Mouse (Mus musculus): ENCODE measurements around the gene Tulp1. TPM values are rescaled to one million over a fixed set of nuclear protein-coding genes. Genes with fewer than 3 reads are reported as not detected.
"Not testable (repeated sequence)": the region's sequence is repeated elsewhere in the genome, so short reads cannot be mapped to it uniquely, and the experiment has no call there.

Gene Tulp1
- 3.5 and 4.0 TPM in 2 replicates for polyA plus RNA-seq (2016; fragmentation: Nextera tagmentation; extraction: Ambion mirVana)

DNA sequence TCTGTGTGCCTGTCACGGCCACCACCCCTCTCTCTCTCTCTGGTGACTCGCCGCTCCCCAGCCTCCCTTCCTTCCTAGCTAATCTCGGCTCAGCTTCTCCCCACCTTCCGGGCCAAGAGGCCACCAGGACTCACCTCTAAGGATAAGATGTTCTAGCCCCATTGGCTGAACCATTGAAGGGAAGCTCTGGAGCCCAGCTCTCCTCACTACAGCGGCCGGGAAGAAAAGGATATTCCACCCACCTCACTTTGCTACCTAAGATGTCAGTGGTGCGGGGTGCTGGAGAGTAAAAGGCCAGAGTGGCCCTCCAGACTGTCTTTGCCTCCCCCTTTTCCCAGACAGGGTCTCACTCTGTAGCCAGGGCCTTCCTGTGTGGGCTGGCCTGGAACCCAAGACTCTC, at the start of gene Tulp1:
Tulp1 (minus strand) TSS at position 101 of the 400 bp plus-strand sequence.
- H3K27ac ChIP-seq, result no peak within 1 kb of the TSS
- peak within 1 kb of the TSS; percentile 46 for H3K4me2 ChIP-seq
- ATAC-seq (ENCODE audit: low FRiP score), result no peak
- no peaks in the 10 kb centered on the region for H3K36me3 ChIP-seq (replicated peaks)
- peak within 1 kb of the TSS; percentile 24 for H3K4me3 ChIP-seq (replicated peaks)
- peaks cover 28% of the 10 kb centered on the region for H3K4me1 ChIP-seq
- 20% methylated on average over 8 of the region's 8 CpGs for WGBS
- H3K27me3 ChIP-seq, result peaks cover 60% of the 10 kb centered on the region
- no peak within 1 kb of the TSS for H3K9ac ChIP-seq
- no peaks in the 10 kb centered on the region for H3K9me3 ChIP-seq

DNA sequence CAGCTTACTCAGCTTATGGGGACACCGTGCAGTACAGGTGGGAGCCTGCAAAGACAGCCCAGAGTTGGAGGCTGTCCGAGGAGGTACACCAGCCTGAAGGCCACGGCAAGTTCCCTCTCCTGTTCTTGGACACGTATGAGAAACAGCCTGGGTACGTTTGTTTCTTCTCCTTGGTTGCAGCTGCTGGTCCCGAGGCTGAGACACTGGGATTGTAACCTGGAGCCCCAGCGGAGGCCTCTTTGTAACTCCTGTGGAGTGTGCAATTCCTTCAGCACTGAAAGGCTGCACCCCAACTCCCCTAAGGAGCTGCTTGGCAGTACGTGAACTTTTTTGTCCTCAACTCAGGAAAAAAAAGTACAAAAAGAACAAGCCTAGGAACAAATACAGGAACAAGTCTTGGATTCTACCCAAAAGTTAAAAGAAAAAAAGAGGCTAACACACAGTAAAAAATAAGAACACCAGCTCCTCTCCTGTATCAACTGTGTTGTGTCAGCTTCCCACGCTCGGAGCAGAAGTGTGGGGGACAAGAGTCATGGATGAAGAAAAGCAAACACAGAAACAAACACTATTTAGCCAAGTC, 46.4 kb upstream of the Tulp1 start:
- no peaks in the 10 kb centered on the region for H3K9me3 ChIP-seq
- WGBS, result 86% methylated on average over 10 of the region's 10 CpGs
- no peak overlapping the region for H3K27ac ChIP-seq
- no peak overlapping the region for H3K4me3 ChIP-seq (replicated peaks)
- H3K4me2 ChIP-seq, result no peak overlapping the region
- H3K9ac ChIP-seq, result no peak overlapping the region
- H3K36me3 ChIP-seq (replicated peaks), result peaks cover 38% of the 10 kb centered on the region
- no peaks in the 10 kb centered on the region for H3K27me3 ChIP-seq
- no peak for ATAC-seq (ENCODE audit: low FRiP score)
- H3K4me1 ChIP-seq, result no peaks in the 10 kb centered on the region

DNA sequence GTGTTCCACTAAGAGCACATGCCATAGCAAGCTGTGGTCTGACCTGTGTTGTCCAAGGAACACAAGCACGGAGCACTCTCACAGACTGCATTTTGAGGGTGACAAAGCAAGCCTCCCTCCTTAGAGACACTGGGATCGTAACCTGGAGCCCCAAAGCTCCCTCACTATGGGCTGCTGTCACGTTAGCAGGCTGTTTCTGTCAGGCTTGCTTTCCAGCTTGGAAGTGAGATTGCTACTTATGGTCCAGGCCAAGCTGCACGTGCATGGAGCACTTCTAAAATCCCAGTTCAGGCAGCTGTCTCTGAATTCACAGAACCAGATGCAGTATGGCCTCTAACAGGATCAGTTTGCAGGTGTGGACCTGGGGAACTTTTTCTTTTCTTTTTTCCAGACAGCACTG, 45.7 kb upstream of the Tulp1 start:
- Histone ChIP-seq H3K27me3 (no peaks in the 10 kb centered on the region), H3K27ac (no peak overlapping the region), H3K9me3 (no peaks in the 10 kb centered on the region), H3K36me3 (replicated peaks) (peaks cover 39% of the 10 kb centered on the region), H3K4me3 (replicated peaks) (no peak overlapping the region), H3K4me1 (no peaks in the 10 kb centered on the region), H3K4me2 (no peak overlapping the region), H3K9ac (no peak overlapping the region)
- WGBS, result 88% methylated on average over 4 of the region's 4 CpGs
- ATAC-seq (ENCODE audit: low FRiP score), result no peak

DNA sequence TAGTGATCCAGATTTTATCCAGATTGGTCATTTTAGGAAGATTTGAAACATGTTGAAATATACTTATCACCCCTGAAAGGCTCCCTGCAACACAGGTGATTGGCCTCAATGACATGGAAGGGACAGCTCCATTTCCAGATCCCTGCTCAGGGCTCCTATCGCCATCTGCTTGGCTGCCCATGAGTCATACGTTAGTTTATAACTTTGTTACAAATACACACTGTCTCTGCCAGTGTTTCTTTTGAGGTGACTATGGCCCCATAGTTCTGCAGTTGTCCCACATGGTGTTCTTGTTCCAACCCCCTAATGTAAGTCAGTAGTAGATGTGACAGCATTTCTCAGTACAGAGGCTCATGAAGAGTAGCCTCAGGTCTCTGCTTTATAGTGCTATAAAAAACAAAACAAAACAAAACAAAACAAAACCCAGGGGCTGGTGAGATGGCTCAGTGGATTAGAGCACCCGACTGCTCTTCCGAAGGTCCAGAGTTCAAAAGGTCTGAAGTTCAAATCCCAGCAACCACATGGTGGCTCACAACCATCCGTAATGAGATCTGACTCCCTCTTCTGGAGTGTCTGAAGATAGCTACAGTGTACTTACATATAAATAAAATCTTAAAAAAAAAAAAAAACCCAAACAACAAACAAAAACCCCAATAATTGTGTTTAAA, 43.4 kb upstream of the Tulp1 start:
- WGBS, result 87% methylated on average over 5 of the region's 5 CpGs

DNA sequence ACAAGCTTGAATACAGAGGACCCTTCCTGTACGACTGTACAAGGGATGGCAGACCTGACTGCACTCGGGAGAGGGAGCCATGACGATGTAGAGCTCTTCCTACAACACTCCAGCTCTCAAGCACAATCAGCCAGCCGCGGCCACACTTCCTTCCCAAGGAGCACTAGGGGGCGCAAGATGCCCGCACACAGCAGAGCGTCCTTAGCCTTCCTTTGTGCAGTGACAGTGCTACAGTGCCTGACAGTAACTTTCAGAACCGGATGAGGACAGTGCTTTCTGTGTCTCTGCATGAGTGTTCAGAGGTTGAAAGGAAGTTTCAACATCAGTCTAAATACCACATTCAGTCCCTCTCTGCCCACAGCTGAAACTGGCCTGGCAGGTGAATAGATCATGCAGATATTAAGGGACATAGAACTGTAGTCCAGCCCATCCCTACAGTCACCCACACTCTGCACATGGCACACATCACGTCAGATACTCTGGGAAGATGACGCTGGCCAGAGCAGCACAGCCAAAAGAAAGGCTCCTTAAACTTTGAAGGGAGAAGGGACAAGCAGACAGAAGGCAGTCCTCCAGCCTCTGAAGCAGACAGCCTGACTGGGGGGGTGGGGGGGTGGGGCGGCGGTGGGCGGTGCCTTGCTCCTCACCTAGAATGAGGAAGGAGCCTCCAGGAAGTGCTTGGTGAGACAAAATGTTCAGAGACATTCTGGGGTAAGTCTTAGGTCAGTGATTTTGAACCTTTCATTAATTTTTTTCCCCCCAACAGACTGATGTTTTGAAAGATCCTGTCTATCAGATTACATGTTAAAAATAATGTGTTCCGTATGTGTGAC, 42.6 kb upstream of the Tulp1 start:
- no peak overlapping the region for H3K27ac ChIP-seq

More for the DNA sequence above, 43.4 kb upstream of the Tulp1 start:
- Histone ChIP-seq H3K27ac (no peak overlapping the region), H3K9me3 (no peaks in the 10 kb centered on the region), H3K27me3 (no peaks in the 10 kb centered on the region), H3K9ac (no peak overlapping the region), H3K4me3 (replicated peaks) (no peak overlapping the region), H3K4me2 (no peak overlapping the region), H3K36me3 (replicated peaks) (peaks cover 40% of the 10 kb centered on the region), H3K4me1 (no peaks in the 10 kb centered on the region)
- ATAC-seq (ENCODE audit: low FRiP score), result no peak

DNA sequence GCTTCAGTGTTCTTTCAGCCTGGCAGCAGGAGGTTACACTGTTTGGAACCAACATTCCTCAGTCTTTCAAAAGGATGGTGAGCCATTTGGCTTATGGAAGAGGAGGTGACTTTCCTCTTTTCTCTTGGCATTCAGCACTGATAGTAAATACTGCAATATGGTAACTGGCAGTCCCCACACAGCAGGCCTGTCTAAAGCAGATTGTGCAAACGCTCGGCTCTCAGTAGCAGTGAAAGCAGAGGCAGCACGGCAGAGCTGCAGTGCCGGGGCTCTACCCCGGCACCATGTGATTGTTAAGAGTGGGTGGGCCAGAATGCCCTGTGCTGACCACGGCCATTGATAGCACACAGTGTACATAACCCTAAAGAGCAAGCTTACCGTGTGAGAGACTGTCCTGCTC, 41.4 kb upstream of the Tulp1 start:
- WGBS, result 86% methylated on average over 7 of the region's 7 CpGs
- Histone ChIP-seq H3K27me3 (no peaks in the 10 kb centered on the region), H3K4me1 (no peaks in the 10 kb centered on the region), H3K36me3 (replicated peaks) (peaks cover 41% of the 10 kb centered on the region), H3K4me3 (replicated peaks) (no peak overlapping the region), H3K27ac (no peak overlapping the region), H3K4me2 (no peak overlapping the region), H3K9me3 (no peaks in the 10 kb centered on the region), H3K9ac (no peak overlapping the region)
- ATAC-seq (ENCODE audit: low FRiP score), result no peak

More for the DNA sequence above, 42.6 kb upstream of the Tulp1 start:
- Histone ChIP-seq H3K4me3 (replicated peaks) (no peak overlapping the region), H3K4me2 (no peak overlapping the region), H3K36me3 (replicated peaks) (peaks cover 37% of the 10 kb centered on the region), H3K27me3 (no peaks in the 10 kb centered on the region), H3K9me3 (no peaks in the 10 kb centered on the region), H3K4me1 (no peaks in the 10 kb centered on the region), H3K9ac (no peak overlapping the region)
- 40% methylated on average over 15 of the region's 15 CpGs for WGBS
- ATAC-seq (ENCODE audit: low FRiP score), result peak; percentile 69

DNA sequence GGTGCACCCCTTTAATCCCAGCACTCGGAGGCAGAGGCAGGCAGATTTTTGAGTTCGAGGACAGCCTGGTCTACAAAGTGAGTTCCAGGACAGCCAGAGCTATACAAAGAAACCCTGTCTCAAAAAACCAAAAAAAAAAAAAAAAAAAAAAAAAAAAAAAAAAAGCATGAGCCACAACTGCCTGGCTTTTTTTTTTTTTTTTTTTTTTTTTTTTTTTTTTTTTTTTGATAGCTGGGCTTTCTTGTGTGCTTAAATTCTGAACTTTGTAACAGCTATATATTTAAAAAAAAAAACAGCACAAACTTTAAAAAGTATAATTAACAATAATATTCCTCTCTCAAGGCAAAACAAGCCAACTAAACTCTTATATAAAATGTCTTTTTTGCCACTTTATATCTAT, 39.7 kb upstream of the Tulp1 start:
- not testable (repeated sequence) for H3K9me3 ChIP-seq; ATAC-seq (ENCODE audit: low FRiP score); H3K27ac ChIP-seq; H3K9ac ChIP-seq; H3K4me2 ChIP-seq; H3K27me3 ChIP-seq; H3K4me1 ChIP-seq; H3K4me3 ChIP-seq (replicated peaks)
- H3K36me3 ChIP-seq (replicated peaks), result peaks cover 43% of the 10 kb centered on the region
- WGBS, result 96% methylated on average over 2 of the region's 2 CpGs

DNA sequence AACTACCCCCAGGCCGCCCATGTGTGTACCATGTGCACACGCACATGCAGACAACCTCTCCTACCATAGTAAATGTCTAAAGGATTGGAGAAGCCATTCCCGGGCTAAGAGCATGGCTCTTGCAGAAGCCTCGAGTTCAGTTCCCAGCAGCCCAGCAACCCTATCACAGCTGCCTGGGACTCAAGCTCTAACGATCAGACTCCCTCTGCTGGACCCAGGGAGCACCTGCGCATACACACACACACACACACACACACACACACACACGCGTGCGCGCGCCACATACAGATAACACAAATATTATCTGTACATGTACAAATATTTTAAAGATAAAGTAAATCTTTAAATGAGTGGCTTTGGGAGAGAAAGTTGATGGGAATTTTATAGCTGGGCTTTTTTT, 39.3 kb upstream of the Tulp1 start:
- WGBS, result 94% methylated on average over 11 of the region's 11 CpGs
- H3K4me2 ChIP-seq, result no peak overlapping the region
- no peaks in the 10 kb centered on the region for H3K27me3 ChIP-seq
- no peak overlapping the region for H3K9ac ChIP-seq
- H3K27ac ChIP-seq, result no peak overlapping the region
- no peaks in the 10 kb centered on the region for H3K9me3 ChIP-seq
- no peak overlapping the region for H3K4me3 ChIP-seq (replicated peaks)
- ATAC-seq (ENCODE audit: low FRiP score), result no peak
- peaks cover 47% of the 10 kb centered on the region for H3K36me3 ChIP-seq (replicated peaks)
- H3K4me1 ChIP-seq, result no peaks in the 10 kb centered on the region

DNA sequence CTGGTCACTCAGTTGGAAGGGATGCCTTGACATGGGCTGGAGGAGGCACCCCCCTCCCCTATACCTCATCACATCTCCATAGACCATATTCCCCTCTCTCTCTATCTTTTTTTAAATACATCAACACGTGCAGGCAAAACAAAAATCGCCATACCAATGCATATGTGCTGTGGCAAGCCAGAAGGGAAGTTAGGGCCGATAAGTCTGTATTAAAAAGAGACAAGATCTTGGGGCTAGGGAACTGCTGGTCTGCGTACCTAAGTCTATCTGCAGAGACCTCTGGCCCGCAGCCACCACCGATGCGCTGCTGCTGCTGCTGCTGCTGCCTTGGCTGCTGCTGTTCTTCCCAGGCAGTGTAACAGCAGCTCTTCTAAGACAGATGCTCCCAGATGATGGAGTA, 30.0 kb upstream of the Tulp1 start:
- ATAC-seq (ENCODE audit: low FRiP score), result no peak

DNA sequence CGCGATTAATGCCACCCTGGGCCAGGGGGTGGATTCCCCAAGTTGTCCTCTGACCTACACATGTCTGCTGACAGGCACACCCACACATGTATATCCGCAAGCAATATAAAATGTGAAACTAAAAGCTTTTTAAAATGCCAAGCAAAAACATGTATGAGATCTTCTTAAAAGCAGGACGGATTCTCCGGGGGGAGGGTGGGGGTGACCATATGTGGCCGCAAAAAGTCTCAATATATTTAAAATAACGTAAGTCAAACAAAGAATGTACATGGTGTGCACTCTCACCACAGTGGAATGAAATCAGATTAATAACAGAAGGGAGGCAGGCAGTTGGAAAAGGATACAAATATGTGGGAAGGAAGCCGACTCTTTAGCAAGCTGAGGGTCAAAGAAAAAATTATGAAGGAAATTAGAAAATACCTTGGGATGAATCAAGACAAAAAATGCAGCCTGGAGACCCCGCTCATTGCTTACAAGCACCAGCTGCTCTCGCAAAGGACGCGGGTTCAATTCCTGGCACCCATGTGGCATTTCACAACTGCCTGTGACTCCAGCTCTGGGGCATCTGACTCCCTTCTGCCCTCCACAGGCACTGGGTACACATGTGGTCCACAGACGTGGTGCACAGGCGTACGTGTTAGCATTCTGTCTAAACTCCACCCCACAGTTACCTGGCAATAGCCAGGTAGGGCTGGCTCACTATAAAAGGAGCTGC, 29.2 kb upstream of the Tulp1 start:
- no peak overlapping the region for H3K4me2 ChIP-seq
- 90% methylated on average over 15 of the region's 15 CpGs for WGBS
- no peak overlapping the region for H3K9ac ChIP-seq
- H3K36me3 ChIP-seq (replicated peaks), result peaks cover 15% of the 10 kb centered on the region
- H3K27ac ChIP-seq, result no peak overlapping the region
- no peak for ATAC-seq (ENCODE audit: low FRiP score)
- no peak overlapping the region for H3K4me3 ChIP-seq (replicated peaks)
- H3K4me1 ChIP-seq, result peaks cover 8% of the 10 kb centered on the region; the same call in 1 of the 2 replicates
- peaks cover 5% of the 10 kb centered on the region; the same call in 1 of the 2 replicates for H3K27me3 ChIP-seq
- H3K9me3 ChIP-seq, result no peaks in the 10 kb centered on the region

More for the DNA sequence above, 30.0 kb upstream of the Tulp1 start:
- H3K27ac ChIP-seq, result no peak overlapping the region
- H3K4me3 ChIP-seq (replicated peaks), result no peak overlapping the region
- H3K9me3 ChIP-seq, result no peaks in the 10 kb centered on the region
- H3K4me2 ChIP-seq, result no peak overlapping the region
- H3K36me3 ChIP-seq (replicated peaks), result peaks cover 23% of the 10 kb centered on the region
- no peak overlapping the region for H3K9ac ChIP-seq
- WGBS, result 85% methylated on average over 7 of the region's 7 CpGs
- peaks cover 8% of the 10 kb centered on the region; the same call in 1 of the 2 replicates for H3K4me1 ChIP-seq
- H3K27me3 ChIP-seq, result no peaks in the 10 kb centered on the region

DNA sequence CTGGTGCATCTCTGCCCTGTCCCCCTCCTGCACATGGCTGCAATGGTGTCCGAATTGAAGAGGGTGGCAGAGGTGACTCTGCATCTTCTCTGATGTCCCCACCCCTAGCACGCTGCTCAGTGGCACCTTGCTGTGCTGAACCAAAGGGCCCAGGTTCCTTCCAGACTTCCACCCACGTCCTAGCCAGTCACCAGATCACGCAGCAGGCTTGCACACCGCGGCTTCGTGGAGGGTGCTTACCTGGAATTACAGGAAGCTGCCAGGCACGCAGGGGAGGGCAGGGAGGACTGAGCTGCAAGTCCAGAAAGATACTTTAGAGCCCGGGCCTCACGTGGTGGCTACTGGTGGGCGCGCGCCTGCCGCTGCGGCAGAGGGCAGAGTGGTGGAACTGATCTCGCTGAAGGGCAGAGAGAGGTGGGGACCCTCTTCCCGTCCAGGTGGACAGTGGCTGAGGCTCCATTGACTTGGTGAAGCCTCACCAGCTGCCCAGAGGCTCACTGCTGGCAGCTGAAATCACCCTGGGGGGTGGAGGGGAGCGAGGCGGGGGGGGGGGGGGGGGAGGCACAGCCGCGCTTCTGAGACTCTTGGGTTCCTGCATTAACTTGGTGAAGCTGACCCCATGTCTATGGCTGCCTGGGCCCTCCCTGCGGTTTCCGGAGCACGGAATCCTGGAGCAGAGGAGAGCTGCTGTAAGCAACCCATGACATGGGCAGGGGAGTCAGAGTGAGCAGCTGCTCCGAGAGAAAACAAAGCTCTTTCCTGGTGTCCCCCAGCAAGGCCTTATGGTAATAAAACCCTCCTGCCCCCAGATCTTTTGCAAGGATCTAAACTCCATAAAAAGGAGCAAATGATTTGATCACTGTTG, 26.8 kb upstream of the Tulp1 start:
- H3K9ac ChIP-seq, result no peak overlapping the region
- ATAC-seq (ENCODE audit: low FRiP score), result no peak
- 0 out of 2 replicates have a peak, but pooled peaks cover under 1% of the 10 kb centered on the region for H3K36me3 ChIP-seq (replicated peaks)
- no peaks in the 10 kb centered on the region for H3K9me3 ChIP-seq
- peaks cover 8% of the 10 kb centered on the region; the same call in 1 of the 2 replicates for H3K4me1 ChIP-seq
- H3K27me3 ChIP-seq, result peaks cover 25% of the 10 kb centered on the region
- WGBS, result 10% methylated on average over 21 of the region's 25 CpGs
- no peak overlapping the region for H3K27ac ChIP-seq
- no peak overlapping the region for H3K4me3 ChIP-seq (replicated peaks)
- H3K4me2 ChIP-seq, result peak overlapping the region; percentile 25

Data from forebrain, embryonic 12.5 days (tissue).